Mouse (Mus musculus): Measurements from ENCODE around the gene Sprn.
A peak's percentile ranks its signal among the peaks of the same experiment; 100 is the strongest.

Gene Sprn

DNA sequence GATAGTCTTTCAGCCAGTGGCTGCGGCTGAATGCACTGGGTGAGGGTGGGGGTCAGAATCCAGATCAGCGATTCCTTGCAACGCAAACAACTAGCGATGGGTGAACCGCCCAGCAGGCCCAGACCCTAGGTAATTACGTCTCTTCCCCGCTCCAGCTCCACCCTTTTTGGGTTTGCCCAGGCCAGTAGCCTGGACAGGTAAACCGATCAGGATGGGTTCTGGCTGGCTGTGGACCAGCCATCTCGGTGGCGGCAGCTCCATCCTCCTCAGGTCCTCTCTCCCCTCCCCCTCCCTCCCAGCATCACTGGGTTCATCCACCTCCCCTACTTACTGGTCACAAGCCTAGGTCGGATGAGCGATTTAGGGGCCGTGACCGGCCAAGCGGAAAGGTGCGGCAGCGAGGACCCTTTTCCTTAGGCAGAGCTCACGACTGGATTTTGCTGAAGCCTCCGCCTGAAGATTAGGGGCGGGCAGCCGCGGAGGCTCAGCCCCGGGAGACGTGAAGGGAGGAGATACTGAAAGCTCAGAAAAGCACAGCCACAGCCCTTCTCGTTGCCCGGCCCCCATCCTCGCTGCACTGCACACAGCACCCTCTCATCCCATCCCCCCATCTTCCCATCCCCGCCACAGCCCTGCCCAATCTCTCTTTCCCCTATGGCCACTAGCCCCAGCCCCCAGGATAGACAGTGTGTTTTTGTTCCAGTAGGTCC lies at the start of gene Sprn:
TSS of gene Sprn (minus strand) at position 660 of the 710 bp plus-strand sequence.
- DNase-seq (ENCODE audit: low read depth, low spot score), result no peak

DNA sequence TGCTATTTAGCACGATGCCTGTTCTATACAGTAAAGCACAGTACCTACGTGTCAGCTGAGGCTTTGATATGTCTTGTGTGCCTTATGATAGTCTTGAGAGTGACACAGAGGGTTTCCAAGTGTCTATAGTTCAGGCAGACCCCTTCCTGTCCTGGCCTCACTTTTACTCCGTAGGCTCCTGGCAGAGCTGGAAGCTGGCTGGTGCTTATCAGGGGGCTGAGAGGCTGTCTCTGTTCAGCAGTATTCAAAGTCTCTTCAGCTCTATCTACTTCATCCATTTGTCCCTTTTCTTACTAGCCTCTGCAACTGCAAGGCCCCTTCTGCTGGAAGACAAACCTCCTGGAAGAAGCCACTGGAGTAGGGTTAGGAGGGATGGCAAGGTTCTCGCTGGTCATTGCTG lies 46.4 kb upstream of the Sprn start:
- DNase-seq (ENCODE audit: low read depth, low spot score), result no peak

DNA sequence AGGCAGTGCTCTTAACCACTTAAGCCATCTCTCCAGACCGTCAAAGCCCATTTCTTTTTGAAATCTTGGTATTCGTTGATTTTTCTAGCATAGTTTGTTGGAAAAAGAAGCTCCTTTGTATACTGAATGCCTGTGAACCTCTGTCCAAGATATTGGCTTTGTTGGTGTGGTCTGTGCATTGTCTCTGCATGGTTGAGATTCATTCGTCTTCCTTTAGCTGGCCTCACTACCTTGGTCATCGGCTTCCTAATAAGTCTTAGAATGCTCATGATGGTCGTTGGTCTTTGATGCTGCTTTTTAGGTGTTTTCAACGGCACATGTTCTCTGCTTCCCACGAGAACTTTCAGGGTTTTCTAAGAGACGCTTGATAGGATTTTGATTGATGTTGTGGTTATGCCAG lies 41.3 kb upstream of the Sprn start:
- DNase-seq (ENCODE audit: low read depth, low spot score), result no peak

DNA sequence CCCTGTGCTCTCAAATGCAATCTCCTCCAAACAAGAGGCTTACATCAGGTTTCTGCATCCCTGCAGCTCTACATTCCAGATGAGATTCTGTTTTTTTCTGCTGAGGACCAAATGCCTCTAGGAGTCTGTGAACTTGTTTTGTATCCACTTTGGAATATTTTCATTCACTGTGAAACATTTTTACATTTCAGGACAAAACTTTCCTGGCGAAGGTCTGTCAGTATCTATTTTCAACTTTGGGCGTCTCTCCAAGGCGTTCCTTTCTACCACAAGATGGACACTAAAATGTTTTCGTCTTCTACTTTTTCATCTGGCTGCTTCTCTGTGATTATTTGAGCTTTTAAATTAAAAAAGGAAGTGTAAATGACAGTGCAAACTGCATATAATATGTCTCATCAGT lies 39.4 kb upstream of the Sprn start:
- DNase-seq (ENCODE audit: low read depth, low spot score), result no peak

DNA sequence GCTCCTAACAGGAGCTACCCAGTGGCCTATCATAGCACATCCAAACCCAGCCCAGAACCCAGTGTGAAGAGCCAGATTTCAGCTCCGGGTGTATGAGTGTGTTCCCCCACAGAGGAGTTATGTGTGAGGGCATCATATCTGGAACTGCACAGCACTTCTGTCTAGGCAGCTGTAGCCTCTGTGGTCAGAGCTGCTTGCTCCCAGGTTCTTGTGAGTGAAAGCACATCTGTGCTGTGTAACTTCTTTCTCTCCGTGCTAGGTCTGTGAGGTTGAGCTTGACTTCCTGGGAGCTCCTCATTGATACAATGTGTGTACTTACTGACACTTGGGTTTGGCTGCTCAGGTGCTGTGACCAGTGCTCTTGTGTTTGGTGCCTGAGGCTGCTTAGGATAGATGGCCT lies 38.2 kb upstream of the Sprn start:
- DNase-seq (ENCODE audit: low read depth, low spot score), result peak; percentile 35

DNA sequence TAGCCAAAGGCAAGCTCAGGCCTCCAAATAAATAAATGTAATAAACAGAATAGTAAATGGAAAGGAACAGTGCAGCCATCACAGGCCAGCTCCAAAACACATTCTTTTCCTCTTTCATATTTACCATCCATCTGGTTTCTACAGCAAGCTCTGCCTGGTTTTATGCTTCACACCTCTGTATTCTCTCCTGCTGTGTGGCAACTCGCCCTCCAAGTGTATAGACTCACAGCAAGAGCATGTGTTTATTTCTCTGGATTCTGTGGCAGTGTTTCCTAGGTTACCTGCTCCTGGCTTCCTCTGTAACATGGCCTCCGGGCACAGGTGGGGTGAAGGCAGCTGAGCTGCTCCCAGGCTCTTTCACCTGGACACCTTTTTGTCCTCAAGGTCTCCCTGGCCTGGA lies 37.8 kb upstream of the Sprn start:
- DNase-seq (ENCODE audit: low read depth, low spot score), result peak; percentile 16

DNA sequence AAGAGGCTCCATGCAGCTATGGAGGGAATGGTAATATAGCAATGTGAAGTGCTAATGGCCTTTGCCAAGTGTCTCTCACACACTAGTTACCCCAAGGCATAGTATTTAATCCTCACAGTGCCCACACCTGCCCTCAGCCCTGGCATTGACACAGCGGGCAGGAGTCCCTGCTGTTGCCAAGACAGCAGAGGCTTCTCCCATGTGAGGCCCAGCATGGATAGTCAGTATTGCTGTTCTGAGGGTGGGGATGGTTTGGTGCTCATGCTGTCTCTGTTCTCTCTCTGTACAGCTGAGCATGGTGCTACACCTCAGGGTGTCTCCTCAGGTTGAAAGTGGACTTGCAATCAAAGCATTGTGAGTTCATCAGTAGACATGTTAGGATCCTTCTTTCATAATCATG lies 35.8 kb upstream of the Sprn start:
- no peak for DNase-seq (ENCODE audit: low read depth, low spot score)

DNA sequence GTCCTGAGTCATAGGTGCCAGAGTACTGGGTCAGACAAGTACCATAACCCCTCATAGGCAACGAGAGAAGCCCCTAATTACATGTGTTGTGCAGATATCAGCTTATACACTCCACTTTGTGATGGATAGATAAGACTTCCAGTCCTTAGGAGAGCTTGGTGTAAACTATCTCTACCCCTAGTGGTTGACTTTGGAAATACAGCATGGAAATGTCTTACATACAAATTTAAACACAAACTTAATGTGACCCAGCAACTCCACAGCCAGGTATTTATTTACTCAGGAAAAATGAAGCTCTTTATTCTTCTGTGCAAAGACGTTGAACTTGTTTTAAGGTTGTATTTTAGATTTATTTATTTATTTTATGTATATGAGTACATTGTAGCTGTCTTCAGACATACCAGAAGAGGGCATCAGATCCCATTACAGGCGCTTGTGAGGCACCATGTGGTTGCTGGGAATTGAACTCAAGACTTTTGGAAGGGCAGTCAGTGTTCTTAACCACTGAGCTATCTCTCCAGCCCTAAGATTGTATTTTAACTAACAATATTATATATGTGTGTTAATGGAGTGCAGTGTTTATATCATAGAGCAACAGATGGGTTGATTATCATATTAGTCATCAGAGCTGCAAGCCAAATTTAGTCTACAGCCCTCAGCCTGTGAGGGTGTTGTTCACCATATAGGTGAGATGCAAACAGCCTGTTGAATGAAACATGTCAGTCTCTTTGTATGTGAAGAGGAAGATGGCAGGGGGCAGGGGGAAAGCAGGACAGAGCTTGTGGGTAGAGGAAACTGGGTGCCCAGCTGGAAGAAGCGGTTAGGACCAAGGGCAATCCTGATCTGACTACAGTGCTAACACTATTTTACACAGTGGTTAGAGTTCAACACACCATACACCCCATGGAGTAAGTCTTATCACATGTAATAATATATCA lies 34.0 kb upstream of the Sprn start:
- peak; percentile 63 for DNase-seq (ENCODE audit: low read depth, low spot score)

DNA sequence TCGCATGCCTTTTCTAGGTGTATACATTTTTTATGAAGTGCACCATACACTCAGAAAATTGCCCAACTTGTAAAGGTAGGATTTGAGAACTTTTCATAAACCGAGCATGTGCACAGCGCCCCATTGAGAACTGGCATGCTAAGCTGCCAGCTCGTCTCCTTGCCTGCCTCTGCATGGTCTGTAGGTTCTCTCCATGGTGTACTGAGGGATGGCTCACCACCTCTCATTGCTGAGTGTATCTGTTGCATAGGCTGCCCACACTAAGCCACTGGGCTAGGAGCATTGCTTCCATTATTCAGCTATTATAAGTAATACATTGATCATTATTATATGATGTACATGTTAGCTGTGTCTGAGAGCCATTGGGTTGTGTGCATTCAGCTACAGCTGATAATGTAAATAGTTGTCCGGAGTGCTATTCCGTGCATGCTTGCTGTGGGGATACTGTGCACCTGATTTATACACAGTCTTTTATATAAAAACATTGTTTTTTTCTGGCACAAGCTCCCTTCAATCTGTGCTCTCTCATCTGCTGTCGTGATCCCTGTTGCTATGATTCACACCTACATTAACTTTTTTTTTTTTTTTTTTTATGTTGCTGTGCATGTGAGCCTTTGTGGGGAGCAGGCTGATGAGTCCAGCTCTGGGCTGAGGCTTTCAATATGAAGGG lies 33.2 kb upstream of the Sprn start:
- DNase-seq (ENCODE audit: low read depth, low spot score), result no peak

DNA sequence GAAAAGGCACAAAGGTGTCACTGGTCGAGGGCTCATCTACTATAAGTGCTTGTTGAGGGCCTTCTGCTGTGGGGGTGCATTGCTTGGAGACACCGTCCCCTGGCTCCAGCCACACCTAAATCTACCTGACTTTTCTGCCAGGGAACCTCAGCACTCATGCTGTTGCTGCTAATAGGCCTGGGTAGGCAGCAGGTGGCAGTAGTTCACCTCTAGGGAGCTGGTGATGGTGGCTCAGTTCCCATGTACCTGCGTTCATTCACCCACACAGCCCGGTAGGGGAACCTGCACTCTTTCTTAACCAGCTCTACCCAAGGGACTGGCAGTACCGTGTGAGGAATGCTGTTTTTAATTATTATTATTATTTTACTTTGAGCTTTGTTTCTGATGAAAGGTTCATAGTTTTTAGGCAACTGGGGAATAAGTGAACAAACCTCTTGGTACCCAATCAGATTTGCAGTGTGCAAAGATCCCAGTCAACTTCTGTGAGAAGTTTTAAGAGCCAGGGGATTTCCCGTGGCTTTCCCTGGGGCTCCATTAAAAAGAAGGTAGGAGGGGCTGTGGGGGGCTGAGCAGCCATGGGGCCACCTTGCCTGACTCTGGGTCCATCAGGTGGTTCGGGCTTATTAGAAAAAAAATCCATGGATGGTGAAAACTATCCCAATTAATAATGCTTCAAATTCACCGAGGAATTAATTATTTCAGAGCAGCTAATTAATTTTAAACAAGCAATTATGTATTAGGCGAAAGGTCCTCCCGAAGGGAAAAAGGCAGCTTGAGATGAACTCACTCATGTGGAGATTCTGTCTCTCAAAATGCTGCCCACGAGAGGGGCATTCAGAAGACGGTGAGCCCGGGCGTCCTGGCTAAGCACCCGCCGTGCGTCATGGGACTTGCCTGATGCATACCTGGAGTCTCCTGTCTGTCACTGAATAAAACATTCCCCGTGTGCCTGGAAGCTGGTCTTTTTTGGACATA lies 32.3 kb upstream of the Sprn start:
- peak; percentile 81 for DNase-seq (ENCODE audit: low read depth, low spot score)

DNA sequence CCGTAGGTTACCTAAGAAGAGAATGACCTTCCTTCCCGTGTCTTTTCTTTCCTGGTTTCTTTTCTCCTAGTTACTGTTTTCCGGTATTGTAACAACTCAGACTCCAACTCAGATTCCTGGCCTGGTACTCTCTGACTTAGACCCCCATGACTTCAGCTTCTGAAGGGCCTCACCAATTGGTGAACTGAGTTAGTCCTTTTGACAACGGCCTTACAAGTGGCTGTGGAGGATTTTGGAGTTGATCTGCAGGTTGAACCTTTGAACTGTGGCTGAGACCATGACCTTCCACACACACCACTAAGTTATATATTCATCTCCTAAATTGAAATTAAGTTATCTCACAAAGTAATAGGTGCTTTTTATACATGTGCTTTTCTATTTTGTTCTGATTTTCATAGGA lies 29.5 kb upstream of the Sprn start:
- DNase-seq (ENCODE audit: low read depth, low spot score), result no peak

DNA sequence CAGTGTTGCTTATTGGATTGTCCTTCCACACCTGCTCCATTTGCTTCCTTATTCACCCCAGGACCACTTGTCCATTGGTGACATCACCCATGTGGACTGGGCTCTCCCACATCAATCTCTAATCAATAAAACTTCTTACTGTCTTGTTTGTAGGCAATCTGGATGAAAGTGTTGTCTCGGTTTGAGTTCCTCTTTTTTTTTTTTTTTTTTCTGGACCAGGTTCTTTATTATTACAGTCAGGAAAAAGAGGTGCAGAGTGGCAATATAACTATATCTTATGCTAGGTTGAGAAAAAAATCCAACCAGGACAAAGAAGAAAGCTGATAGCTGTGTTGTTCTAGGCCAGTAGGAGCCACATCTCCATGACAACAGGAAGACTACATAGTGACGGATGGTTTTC lies 26.0 kb upstream of the Sprn start:
- DNase-seq (ENCODE audit: low read depth, low spot score), result no peak

DNA sequence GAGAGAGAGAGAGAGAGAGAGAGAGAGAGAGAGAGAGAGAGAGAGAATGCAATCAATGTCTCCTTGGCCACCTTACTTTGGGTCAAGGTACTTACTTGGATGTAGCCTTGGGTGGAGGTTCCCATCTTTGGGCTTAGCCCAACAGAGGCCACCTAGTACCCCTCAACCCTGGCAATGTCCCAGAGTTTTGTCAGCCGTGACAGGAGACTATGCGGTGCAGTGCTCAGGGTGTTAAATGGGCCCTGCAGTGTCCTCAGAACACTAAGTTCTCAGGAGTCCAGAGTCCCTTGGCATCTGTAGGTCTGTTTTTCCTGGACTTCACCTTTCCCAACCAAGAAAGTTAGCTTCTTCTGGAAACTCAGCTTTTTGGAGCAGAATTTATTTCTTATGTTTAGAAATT lies 24.5 kb upstream of the Sprn start:
- DNase-seq (ENCODE audit: low read depth, low spot score), result no peak

DNA sequence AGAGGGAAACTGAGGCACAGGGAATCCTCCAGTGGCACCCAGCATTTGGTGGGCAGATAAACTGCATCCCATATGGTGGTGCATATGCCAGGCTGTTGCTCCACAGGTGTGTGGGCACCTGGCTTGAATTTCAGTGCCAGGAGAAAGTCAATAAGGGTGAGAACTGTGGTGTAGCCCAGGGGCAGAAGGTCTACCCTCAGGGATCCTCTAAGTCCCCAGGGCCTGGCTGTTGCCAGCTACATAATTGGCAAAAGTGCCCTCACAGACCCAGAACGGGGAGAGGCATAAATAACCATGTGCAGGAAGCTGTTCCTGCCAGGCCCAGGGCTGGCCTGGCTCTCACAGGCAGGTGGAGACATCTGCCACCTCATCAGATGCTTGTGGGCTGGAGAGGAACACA lies 18.3 kb upstream of the Sprn start, which contains the start of gene Olfr523:
TSS of gene Olfr523 (plus strand) at position 282 of the 400 bp plus-strand sequence.
- no peak for DNase-seq (ENCODE audit: low read depth, low spot score)

DNA sequence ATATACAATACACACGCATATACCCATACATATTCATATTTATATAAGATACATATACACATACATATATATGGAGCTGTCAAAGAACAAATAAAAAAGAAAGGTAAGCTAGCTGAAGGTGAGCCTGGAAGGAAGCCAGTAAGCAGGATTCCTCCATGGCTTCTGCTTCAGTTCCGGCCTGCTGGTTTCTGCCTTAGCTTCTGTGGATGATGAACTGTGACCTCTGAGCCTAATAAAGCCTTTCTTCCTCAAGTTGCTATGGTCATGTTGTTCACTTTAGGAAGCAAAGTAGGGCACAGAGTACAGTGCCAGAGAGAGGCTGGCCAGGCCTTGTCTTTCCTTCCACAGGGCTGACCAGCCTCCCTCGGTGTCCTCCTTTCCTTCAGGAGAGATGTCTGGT lies 16.2 kb upstream of the Sprn start:
- DNase-seq (ENCODE audit: low read depth, low spot score), result no peak

DNA sequence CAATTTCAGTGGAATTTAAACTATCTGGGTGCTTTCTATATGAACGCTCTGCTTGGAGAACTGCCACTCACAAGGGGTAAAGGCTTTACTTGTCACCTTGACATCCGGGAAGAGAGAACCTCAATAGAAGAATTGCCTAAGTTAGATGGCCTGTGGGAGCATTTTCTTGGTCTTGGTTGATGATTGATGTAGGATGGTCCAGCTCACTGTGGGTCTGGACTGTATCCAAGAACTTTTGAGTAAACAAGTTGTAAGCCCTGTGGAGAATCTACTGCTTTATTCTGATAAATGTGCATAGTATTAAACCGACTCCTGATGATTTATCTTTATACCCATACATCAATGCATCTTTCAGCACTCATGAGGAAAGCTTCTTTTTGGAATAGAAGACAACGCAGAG lies 14.7 kb upstream of the Sprn start:
- no peak for DNase-seq (ENCODE audit: low read depth, low spot score)

DNA sequence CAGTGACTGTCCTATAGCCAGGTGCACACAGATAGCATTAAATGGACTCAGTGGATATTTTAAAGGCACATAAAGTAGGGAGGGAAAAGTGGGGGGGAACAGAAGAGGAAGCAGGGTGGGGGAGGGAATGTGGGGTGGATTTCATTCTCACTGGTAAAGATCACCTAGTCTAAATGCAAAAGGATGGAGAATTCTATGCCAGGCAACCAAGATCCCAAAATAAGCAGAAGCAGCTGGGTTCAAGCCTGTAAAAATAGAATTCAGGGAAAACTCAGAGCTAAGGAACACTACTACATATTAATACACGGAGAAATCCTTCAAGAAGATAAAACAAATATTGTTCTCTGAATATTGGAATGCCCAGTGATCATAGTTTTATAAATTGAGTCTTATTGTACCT lies 13.3 kb upstream of the Sprn start:
- DNase-seq (ENCODE audit: low read depth, low spot score), result no peak

DNA sequence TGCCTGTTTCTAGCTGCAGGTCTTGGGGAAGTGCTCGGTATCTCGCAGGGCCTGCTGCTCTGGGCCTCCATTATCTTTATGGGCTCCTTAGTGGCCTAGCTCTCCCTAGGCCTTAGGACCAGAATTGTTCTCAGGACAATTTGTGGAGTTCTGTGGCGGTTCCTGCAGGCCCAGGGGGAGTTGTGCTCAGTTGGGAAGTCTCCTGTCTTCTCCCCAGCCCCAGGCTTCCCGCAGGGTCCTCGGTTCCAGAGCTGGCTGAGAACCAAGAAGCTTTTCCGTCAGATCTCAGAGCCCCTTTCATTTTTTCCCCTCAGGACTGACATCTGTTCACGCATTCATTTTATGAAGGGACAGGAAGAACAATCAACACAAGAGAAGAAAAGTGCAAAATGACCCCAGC lies 10.0 kb upstream of the Sprn start, which contains the start of gene Olfr522:
TSS of gene Olfr522 (minus strand) at position 101 of the 400 bp plus-strand sequence.
- DNase-seq (ENCODE audit: low read depth, low spot score), result no peak

DNA sequence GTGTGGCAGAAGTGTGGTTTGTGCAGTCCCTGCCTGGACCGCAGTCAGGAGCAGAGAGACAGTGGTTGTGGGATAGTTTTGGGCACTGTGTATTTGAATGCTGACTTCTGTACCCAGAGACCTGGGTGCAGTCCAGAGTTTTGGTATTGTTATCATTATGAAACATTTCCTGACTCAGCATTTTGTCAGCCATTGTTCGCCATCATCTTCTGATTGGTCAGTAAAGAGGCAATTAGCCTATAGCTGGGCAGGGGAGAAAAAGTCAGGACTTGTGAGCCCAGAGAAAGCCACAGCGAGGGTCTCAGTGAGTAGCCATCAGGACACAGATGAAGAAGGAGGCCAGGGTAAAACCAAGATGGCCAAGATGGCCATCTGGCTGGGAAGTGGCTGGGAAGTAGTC lies 5.7 kb upstream of the Sprn start:
- DNase-seq (ENCODE audit: low read depth, low spot score), result no peak

DNA sequence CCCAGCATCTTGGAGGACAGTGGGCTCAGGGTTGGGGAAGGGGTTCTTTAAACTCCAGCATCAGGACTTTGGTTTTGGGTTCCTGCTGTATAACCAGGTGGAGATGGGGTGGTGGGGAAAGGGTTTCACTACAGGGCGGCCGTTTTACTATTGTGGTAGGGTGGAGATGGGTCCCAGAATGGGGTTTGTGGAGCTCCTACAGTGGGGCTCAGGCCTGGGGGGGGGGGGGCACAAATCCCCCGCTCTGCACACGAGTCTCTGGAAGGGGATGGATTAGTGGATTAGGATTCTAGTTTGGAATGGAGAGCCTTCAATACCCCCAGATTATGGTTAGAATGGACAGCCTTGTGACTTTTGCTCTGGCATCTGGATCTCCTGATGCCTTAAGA lies 854 bp downstream of the Sprn start:
- DNase-seq (ENCODE audit: low read depth, low spot score), result no peak

DNA sequence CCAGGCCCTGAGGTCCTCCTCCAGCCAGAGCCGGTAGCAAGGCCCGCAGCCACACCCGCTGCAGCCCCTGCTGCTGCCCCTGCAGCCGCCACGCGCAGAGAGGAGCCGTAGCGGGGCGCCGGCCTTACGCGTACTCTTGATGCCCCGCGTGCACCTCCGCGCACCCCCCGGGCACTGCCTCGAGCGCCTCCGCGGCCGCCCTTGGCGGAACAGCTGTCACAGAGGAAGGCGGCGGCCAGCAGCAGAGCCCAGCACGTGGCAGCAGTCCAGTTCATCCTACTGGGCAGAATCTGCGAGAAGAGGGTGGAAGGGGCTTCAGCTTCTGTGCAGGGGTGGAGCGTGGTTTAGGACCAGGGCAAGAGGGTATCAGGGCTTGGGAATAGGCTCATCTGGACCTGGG lies 1.3 kb downstream of the Sprn start:
- DNase-seq (ENCODE audit: low read depth, low spot score), result no peak
